Mouse (Mus musculus): ENCODE results near the gene Atp1b1. TPM values are rescaled to one million over a fixed set of nuclear protein-coding genes. Genes with fewer than 3 reads are reported as not detected.

Gene Atp1b1
- polyA plus RNA-seq, 1 experiment from 2014 or later, result 1,457 TPM

DNA sequence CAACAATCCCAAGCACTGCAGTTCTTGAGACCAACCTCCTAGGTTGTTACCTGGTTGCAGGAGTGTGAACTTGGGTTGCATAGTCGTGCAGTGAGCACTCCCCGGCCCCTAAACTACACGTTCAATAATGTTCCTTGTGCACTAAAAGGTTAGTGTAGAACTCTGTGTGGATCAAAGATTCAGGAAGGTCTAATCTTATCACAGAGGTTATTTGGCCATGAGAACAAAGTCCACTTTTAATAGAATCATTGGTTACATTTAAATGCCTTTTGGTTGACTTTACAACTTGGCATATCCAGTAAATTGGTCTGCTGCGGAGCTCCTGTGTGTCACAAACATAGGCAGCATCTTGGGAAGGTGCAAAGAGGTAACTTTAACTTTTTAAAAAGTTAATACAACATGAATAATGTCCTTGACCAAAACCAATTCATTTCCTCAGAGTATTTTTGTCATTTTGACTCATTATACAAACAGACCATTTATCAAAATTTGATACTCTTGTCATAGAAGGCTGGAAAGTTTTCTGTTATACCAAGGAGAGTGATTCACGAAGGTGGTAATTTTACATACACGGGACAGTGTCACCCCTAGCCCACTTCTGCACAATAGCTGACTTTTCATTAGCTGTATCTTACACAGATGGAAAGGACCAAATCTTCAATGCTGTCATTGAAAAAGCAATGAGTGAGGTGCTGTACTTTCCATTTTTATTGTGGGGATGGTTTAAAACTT is 37.4 kb downstream of the Atp1b1 start:
- in situ Hi-C loops (cut with MboI; ENCODE audit: low pct_unique_long_range_greater_than_20kb), result no loop called here
- POLR2A ChIA-PET, result no interaction called here
- TF ChIP-seq CTCF (IDR thresholded peaks at IDR 0.05), result no peak
- H3K27me3 ChIP-seq, result no peaks in the 10 kb centered on the region
- DNase-seq (ENCODE audit: low read depth, low spot score) (no peak), ATAC-seq (no peak)
- CTCF ChIA-PET, result no interaction called here

DNA sequence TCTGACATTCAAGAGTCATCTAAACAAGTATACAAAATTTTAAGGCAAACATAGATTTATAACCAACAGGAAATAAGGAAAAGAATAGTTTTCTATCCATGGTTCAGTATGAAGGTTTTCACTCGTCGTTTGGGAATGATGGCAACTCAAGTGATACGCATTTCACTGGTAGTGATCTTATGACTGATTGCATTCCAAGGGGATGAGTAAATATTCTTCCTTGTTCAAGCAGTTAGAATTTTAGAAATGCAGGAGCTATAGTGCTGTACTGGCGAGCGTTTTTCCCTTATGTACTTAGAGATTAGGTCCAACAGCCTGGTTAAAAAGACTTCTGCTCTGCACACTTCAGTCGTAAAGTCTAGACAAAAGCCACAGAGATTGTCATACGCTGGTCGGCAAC is 38.8 kb downstream of the Atp1b1 start:
- TF ChIP-seq CTCF (IDR thresholded peaks at IDR 0.05), result no peak
- in situ Hi-C loops (cut with MboI; ENCODE audit: low pct_unique_long_range_greater_than_20kb), result no loop called here
- ChIA-PET POLR2A (interaction anchor here (1.5 kb wide), 1 partner anchor 17 kb away, joined by 3 read pairs; no protein-coding TSS in a partner anchor), CTCF (no interaction called here)
- ATAC-seq, result no peak
- no peaks in the 10 kb centered on the region for H3K27me3 ChIP-seq
- no peak for DNase-seq (ENCODE audit: low read depth, low spot score)

DNA sequence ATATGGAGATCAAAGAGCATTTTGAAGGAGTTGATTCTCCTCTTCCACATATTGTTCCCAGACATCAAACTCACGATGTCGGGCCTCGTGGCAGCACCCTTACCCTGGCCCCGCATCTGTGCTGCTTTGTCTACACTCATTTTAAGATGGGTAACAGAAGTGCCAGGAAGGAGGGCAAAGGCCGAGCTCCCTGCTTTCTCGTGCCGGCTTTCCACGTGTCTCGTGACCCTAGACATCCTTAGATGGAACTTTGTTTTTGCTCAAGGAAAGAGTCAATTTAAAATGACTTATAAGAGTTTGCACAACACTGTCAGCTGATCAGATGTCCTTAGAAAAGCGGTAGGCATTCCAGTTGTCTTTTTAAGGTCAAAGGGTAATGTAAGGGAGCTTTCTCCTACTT is 39.8 kb downstream of the Atp1b1 start:
- DNase-seq (ENCODE audit: low read depth, low spot score), result no peak
- H3K27me3 ChIP-seq, result no peaks in the 10 kb centered on the region
- POLR2A ChIA-PET, result interaction anchor here (0.6 to 1.5 kb wide), 2 partner anchors 18 to 82 kb away, joined by 3 to 4 read pairs; no protein-coding TSS in a partner anchor
- CTCF ChIA-PET, result no interaction called here
- in situ Hi-C loops (cut with MboI; ENCODE audit: low pct_unique_long_range_greater_than_20kb), result no loop called here
- no peak for ATAC-seq
- TF ChIP-seq CTCF (IDR thresholded peaks at IDR 0.05), result no peak

DNA sequence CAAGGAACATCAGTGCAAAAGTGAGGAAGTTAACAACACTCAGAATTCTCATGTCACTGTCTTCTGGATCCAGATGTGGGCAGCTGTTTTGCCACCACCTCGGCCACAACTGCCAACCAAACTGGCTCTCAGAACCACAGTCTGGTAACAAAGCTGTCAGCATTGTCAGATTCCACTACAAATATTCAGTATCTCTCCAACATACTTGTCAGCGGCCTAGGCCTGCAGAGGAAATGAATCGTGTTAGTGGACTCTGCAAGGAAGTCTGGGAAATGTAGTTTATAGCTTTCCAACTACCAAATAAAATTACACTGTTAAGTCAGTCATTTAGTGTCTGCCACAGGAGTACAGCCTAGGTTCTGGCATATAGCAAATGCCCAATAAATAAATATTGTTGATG is 40.6 kb downstream of the Atp1b1 start:
- no peak for ATAC-seq
- H3K27me3 ChIP-seq, result no peaks in the 10 kb centered on the region
- DNase-seq (ENCODE audit: low read depth, low spot score), result no peak
- CTCF ChIA-PET, result no interaction called here
- in situ Hi-C loops (cut with MboI; ENCODE audit: low pct_unique_long_range_greater_than_20kb), result no loop called here
- no peak for TF ChIP-seq CTCF (IDR thresholded peaks at IDR 0.05)
- POLR2A ChIA-PET, result no interaction called here

DNA sequence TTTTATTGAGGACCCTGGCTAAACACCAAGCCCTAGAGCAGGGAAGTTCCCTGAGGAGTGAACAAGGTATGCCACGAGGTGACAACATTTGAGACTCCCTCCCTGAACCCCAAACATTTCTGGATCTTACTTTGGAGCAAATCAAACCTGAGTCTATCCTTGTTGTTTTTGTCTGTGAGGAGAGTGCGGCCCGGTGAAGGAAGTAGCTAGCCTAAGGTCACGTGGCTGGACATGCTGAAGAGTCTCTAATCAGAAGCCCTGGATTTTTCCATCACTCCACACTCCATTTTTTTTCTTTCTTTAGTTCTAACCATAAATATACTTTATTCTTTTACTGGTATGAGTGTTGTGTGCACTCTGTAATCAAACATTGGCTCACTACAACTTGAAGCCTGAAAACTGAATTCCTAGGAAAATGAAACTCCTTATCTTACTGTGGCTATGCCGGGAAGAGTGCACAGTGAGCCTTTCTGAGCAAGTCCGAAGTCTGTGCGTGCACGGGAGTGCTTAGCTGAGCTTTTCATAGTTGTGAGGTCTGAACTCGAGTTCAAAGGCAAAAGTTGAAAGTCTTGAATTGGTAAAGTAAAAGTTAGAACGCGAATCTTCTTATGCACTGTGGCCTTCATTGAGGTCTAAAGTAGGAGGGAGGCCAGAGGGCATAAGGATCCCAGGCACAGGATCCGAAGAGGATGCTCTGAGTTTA is 41.3 kb downstream of the Atp1b1 start:
- in situ Hi-C loops (cut with MboI; ENCODE audit: low pct_unique_long_range_greater_than_20kb), result no loop called here
- no peak for ATAC-seq
- POLR2A ChIA-PET, result interaction anchor here (1.6 kb wide), 1 partner anchor 11 kb away, joined by 3 read pairs; no protein-coding TSS in a partner anchor
- H3K27me3 ChIP-seq, result no peaks in the 10 kb centered on the region
- CTCF ChIA-PET, result no interaction called here
- no peak for DNase-seq (ENCODE audit: low read depth, low spot score)
- TF ChIP-seq CTCF (IDR thresholded peaks at IDR 0.05), result no peak

DNA sequence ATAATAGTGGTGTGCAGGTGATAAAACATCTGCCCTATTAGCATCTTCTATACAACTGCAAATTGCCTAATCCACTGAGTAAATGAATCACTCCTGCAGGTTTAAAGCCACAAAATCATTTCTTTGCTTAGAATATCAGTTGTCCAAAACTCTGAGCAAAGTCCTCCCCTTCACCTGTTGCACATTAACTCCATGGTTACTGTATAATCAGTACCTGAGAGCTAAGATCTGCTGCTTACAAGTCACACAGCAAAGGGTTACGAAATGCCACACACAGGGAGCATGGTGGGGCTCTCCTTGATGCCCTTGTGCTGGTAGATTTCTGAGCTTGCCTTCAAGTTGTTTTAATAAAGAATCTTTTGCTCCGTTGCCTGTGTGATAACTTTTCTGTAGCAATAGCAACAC is 42.8 kb downstream of the Atp1b1 start:
- POLR2A ChIA-PET, result interaction anchor here (1.6 kb wide), 1 partner anchor 12 kb away, joined by 3 read pairs; no protein-coding TSS in a partner anchor
- ATAC-seq, result no peak

GRCm38 (mm10) chr1:164413608-164414007 is 44.5 kb downstream of the Atp1b1 start:
- CTCF ChIA-PET, result no interaction called here
- DNase-seq (ENCODE audit: low read depth, low spot score) (no peak), ATAC-seq (no peak)
- in situ Hi-C loops (cut with MboI; ENCODE audit: low pct_unique_long_range_greater_than_20kb), result no loop called here
- TF ChIP-seq CTCF (IDR thresholded peaks at IDR 0.05), result no peak
- POLR2A ChIA-PET, result no interaction called here
- no peaks in the 10 kb centered on the region for H3K27me3 ChIP-seq

More for the DNA sequence above, 42.8 kb downstream of the Atp1b1 start:
- TF ChIP-seq CTCF (IDR thresholded peaks at IDR 0.05), result no peak
- in situ Hi-C loops (cut with MboI; ENCODE audit: low pct_unique_long_range_greater_than_20kb), result no loop called here
- no peak for DNase-seq (ENCODE audit: low read depth, low spot score)
- no peaks in the 10 kb centered on the region for H3K27me3 ChIP-seq
- CTCF ChIA-PET, result no interaction called here

- POLR2A ChIA-PET, result no interaction called here
- CTCF ChIA-PET, result no interaction called here
- DNase-seq (ENCODE audit: low read depth, low spot score), result no peak
- in situ Hi-C loops (cut with MboI; ENCODE audit: low pct_unique_long_range_greater_than_20kb), result no loop called here
- ATAC-seq, result no peak
- no peak for TF ChIP-seq CTCF (IDR thresholded peaks at IDR 0.05)
- H3K27me3 ChIP-seq, result no peaks in the 10 kb centered on the region
Observed at GRCm38 (mm10) chr1:164412906-164413305, 45.2 kb downstream of the Atp1b1 start.

DNA sequence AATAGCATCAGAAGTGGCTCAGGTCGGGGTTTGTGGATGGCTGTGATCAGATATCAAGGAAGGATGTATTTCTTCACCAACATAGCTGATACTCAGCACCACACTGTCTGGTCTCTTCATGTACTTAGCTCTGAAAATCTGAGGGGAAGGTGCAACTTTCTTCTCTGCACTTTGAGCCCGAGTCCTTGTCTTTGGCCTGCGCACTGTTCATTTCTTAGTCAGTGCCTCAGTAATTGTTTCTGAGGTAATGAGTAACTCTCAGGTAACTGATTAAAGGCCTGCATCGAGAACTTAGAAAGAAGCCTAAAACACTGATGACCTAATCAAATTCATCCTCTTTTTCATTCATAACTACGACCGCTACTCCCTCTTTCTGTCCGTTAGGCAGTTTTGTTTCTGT is 46.8 kb downstream of the Atp1b1 start:
- in situ Hi-C loops (cut with MboI; ENCODE audit: low pct_unique_long_range_greater_than_20kb), result no loop called here
- POLR2A ChIA-PET, result no interaction called here
- CTCF ChIA-PET, result no interaction called here
- no peaks in the 10 kb centered on the region for H3K27me3 ChIP-seq
- ATAC-seq, result no peak
- no peak for TF ChIP-seq CTCF (IDR thresholded peaks at IDR 0.05)
- DNase-seq (ENCODE audit: low read depth, low spot score), result no peak

GRCm38 (mm10) chr1:164408655-164409054 is 49.5 kb downstream of the Atp1b1 start:
- POLR2A ChIA-PET, result no interaction called here
- in situ Hi-C loops (cut with MboI; ENCODE audit: low pct_unique_long_range_greater_than_20kb), result no loop called here

GRCm38 (mm10) chr1:164406506-164406905 is 51.6 kb downstream of the Atp1b1 start:
- TF ChIP-seq CTCF (IDR thresholded peaks at IDR 0.05), result no peak
- DNase-seq (ENCODE audit: low read depth, low spot score) (no peak), ATAC-seq (no peak)
- in situ Hi-C loops (cut with MboI; ENCODE audit: low pct_unique_long_range_greater_than_20kb), result no loop called here
- CTCF ChIA-PET, result no interaction called here
- POLR2A ChIA-PET, result no interaction called here
- H3K27me3 ChIP-seq, result no peaks in the 10 kb centered on the region

More at GRCm38 (mm10) chr1:164408655-164409054, 49.5 kb downstream of the Atp1b1 start:
- ATAC-seq (no peak), DNase-seq (ENCODE audit: low read depth, low spot score) (no peak)
- CTCF ChIA-PET, result no interaction called here
- H3K27me3 ChIP-seq, result no peaks in the 10 kb centered on the region
- TF ChIP-seq CTCF (IDR thresholded peaks at IDR 0.05), result no peak

All from Patski (cell line).